Mouse (Mus musculus) A20 (cell line): ENCODE results near the gene Lhfpl2.

Source experiments
- DNase-seq: peaks from one replicate; pipeline ENCODE4 v3.0.0-alpha.2; 2011; ENCODE audit warnings: low read depth, low spot score

The Lhfpl2 gene

DNA sequence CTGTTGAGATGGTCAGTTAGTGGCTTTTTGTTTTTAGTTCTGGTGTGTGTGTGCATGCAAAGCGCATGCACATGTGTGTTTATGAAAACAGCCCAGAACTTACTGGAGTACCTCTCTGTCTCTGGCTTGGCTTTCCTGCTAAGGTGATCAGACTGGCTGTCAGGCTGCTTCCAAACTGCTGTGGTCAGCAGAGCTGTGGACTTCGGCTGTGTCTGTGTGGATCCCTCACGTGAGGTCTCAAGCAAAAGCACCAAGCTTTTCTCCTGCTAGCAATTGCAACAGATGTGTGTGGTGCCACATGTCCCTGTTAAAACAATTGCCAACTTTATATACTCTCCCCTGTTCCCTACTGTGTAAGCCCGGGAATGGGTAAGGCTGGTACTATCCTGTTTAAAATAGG lies 82.8 kb downstream of the Lhfpl2 start:
- DNase-seq: no peak

GRCm38 (mm10) chr13:94143063-94143652 lies 85.6 kb downstream of the Lhfpl2 start:
- DNase-seq: no peak

DNA sequence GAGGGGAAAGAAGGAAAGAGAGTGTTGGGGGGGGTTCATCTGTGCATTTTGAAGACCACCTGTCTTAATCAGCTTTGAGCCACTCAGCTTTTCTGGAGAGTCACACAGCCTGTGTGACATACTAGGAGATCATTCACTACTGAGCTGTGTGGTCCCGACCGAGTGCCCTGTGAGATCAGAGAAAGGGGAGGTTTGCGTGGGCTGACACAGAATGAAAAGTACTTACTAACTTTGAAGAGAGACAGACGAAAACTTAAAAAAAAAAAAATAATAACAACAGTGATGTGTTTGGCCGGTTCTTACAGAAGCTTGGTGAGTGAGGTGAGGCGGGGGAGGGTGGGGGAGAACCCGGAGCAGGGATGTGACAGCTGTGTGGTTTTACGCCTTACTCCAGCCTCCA lies 86.9 kb downstream of the Lhfpl2 start:
- no peak for DNase-seq

DNA sequence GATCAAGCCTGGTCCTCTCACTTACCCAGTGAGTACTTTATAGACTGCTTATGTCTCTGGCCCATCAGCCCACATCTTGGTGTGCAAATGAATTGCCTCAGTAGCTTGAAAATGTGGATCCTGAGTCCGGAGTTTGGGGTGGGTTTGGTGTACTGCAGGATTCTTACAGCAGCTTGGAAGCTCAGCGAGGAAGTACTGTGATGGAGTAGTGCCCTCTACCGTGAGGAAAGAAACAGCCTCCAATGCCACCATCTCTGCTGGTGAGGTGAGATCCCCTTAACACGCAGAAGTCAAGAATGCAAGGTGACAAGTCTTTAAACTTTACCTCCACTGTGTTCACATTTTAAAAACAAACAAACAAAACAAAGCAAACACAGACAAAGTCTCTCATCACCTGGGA lies 89.7 kb downstream of the Lhfpl2 start:
- peak; percentile 6 for DNase-seq

DNA sequence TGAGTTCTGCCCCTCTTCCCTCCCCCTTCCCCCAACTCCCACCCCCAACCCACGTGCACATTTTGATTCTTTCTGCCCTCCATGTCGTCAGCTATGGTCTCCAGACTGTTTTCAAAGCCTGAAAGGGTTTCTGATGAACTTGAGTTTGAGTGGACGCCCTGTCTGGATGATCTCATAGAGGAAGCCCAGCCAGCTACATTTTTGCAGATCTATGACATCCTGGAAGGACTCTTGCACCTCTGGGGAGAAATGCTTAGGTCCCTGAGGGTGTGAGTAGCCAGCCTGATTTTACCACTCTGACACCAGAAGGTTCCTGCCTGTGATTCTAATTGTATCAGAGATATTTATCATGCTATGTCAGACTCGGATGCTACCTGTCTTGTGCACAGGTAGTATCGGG lies 91.4 kb downstream of the Lhfpl2 start:
- DNase-seq: no peak

GRCm38 (mm10) chr13:94149781-94150180 lies 92.2 kb downstream of the Lhfpl2 start:
- no peak for DNase-seq

DNA sequence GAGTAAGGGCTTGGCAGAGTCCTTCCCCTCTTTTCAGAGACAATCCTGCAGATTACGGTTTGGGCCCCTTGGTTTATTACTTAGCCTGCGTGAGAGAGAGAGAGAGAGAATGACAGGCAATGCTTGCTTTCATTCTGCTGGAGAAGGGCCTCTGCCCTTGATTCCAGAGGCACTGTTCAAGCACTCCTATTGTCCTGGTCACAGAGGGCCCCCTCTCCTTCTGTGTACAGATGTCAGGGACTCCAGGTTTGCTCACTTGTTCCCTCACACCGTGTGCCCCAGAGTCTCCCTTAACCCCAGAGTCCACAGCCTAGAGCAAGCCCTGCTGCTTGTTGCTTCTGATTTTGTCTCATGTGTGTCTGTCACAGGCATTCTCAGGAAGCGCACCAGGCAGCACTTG lies 93.7 kb downstream of the Lhfpl2 start:
- DNase-seq: no peak

DNA sequence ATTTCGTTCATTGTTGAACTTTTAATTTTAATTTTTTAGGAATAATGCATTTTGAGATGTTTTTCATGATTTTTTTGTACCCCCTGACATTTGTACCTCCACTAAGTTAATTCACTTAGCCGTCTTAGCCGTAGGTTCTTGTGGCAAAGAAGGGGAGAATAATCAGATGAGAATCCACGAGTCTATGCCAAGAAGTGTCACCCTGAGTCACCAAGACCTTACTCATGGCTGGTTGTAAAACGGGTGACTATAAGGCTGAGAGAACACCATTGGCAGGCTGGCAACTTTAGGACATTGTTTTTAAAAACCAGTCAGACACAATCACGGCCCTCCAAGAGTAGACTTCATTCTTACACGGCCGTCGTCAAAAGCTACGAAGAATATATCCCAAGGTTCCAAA lies 95.2 kb downstream of the Lhfpl2 start:
- no peak for DNase-seq

GRCm38 (mm10) chr13:94153658-94154057 lies 96.1 kb downstream of the Lhfpl2 start:
- no peak for DNase-seq

DNA sequence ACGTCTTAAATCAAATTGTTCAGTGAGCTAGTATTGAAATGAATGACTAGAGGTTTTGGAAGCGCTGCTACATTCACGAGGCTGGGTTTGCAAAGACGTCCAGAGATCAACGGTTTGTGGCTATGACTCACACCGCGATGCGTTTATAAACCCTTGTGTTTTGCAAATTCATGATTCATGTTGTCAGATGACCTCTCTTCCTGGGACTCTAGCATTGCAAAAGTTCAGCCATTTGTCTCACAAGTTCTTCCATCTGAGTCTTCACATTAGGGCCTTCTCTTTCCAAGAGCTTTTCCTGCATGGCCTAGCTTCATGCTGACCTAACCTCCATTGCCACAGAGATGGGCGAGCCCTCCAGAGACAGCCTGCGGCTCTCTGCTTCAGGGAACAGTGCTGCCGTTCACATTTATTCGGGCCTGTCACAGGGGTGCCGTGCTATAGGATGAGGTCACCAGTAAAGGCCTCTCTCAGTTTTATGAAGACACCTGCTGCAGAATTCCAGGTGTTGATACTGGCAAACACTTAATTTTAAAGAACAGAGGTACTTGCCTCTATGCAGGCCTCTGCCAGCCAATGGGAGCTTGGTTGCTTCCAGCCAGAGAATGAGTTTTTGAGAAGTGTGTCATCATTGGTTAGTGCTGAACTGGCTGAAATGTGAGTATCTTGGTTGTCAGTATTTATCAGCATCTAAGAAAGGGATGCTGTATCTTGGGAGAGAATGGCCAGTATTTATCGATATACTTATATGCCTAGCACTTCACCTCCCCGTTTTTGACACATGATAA lies 97.1 kb downstream of the Lhfpl2 start:
- DNase-seq: no peak

DNA sequence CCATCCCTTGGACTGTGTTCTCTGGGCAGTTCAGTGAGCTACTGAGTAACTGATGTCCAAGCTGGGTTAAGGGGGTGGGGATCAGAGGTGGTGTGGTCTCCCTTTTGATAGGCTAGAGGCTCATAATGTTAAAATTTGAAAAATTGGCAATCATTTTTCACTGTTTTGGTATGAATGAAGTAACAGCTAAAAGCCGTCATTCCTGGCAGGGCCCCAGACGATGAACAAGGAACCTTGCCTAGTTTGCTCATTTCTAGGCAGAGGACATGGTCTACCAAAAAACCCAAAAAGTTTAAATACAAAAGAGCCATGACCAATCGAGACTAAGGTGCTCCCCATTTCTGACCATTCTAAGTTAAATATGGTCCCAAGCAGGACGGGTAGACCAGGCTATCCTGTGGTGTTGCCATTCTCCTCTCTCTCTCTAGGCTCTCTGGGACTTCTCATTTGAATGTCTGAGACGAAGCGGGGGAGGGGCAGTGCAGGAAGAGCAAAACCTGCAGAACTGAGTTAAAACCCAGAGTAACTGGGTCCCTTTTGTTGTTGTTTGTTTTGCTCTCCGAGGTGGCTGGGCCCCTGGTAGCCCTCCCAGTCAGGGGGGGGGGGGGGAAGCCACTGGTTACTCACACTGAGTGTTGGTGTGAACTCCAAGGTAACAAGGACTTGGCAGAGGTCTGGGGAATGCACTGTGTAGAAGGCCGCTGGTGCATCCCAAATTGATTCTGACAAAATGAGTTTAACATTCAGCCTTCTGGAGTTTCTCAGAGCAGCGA lies 98.2 kb downstream of the Lhfpl2 start:
- DNase-seq: no peak

DNA sequence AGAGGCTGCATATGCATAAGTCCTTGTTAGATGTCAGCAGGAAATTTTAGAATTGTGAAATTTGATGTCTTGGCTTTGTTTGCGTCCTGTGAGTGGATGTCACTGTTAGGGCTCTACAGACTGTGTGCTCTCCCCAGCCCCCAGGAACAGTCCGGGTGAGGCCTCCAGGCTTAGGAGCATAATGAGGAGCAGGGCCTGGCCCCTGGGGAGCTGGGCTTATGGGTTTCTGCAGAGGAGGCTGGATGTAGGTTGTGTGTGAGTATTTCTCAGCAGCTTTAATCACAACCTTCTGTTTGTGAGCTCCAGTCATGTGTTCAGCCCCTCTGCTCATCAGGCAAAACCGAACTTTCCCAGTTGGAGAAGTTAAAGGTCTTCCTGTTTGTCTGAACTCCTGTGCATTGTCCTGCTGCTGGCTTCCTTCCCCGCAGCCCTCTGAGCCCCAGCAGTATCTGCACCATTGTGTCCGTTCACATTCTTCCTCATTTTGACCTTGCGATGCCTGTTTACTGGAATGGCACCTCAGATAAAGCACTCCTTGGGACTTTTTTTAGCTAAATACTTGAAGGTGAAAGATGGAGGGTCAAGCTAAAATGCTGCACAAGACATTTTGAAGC lies 101.4 kb downstream of the Lhfpl2 start:
- no peak for DNase-seq

DNA sequence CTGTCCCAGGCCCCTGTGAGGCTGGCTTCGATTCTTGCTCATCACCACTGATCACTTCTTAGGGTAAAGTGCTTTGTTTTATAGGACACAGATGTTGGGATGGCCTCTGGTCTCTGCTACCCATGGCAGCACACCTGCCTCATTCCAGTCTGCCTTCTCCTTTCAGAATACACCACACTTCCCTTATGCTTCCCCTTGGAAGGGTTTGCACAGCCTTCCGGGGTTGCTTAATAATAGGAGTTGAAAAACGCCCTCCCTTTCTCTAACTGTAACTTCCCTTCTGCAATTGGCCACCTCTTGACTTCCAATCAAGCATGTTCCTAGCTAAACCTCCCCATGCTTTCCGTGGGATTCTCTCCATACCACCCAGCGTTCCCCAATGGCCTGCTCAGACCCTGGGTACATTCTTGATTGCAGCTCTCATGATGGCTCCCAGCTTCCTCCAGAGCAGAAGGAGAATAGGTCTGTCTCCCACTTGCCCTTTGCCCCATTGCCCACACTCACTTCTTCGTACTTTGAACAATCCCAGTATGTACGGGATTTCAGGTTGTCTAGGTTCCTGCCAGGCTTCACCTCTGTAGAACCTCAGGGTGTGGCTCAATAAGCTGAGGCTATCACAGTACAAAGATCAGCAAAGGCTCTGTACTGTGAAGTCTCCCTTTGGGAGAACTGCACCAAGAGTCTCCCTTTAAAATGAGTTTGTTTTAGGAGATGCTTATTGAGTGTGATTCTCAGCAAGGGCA lies 102.1 kb downstream of the Lhfpl2 start:
- DNase-seq: no peak

- no peak for DNase-seq
Measured at GRCm38 (mm10) chr13:94164501-94164900, 106.9 kb downstream of the Lhfpl2 start.

DNA sequence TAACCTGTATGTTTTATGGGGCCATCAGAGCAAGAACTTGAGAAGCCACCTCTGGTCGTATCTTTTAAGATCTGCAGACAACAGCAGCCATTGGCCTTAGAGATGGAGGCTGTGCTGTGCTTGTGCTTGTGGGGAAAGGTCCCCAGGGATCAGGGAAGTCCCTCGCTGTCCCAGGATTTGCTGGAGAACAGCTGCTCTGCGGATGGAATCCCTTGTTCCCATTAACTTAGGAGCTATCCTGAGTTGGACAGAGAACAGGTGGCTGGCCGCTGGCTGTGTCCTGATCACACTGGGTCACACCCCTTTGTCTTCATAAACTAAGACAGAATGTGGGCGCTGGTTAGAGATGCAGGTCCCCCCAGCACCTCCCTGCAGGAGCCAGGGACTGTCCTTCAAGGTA lies 110.7 kb downstream of the Lhfpl2 start:
- no peak for DNase-seq

GRCm38 (mm10) chr13:94169325-94169916 lies 111.8 kb downstream of the Lhfpl2 start:
- no peak for DNase-seq

DNA sequence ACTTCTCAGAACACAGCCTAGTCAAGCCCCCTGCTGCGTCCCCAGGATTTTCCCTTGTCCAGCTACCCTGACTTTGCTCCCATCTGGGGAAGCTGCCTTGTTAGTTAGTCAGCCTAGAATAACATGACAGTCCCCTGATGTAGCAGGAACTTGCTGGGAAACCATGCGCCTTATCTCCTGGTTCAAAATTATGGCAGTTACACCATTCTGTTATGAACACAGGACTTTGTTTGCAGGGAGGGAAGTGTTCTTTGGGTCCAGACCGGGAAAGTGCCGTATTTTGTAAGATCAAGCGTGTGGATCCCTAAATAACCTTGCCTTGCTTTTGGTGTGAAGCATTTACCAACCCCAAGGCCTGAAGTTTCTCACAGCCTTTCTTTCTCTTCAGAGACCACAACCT lies 114.0 kb downstream of the Lhfpl2 start:
- DNase-seq: no peak

DNA sequence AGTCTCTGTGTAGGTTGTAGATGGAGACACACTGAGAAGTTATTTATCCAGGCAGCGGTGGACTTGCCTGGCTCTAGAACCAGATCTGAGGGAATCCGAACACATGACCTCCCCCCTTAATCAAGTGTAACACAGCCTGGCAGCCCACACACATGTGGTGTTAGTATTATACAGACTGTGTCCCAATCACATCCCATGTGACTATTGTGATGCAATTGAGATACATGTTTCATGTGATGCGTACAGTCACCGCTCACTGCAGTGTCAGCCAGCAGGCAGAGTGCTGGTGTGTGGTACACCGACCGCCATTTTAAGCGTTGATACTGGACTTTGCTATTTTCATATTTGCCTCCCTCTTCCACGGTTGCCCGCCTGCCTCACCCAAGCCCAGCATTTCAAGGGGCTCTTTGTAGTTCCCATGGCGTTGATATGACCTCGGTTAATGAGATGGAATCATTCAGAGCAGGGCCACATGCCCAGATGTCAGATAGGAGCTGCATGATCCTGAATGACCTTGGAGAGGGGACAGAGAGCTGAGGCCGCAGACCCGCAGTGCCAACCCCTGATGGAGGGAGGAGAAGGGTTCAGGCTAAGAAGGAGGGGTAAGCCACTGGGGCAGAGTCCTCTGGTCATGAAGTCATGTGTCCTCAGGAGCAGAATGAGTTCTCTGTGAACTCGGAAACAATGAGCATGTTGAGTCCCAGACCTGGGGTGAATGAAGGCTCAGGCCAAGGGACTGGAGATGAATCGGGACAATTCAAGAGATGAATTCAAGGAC lies 115.1 kb downstream of the Lhfpl2 start:
- no peak for DNase-seq

GRCm38 (mm10) chr13:94173633-94174576 lies 116.3 kb downstream of the Lhfpl2 start:
- DNase-seq: no peak
